In genomic region chr6:129181683-129182082, GRCm38 (mm10) we compare ENCODE assay signal across 9 mouse cellular contexts. TPM values are rescaled to one million over a fixed set of nuclear protein-coding genes. Genes with fewer than 3 reads are reported as not detected.
DNase-seq lines count a peak whose midpoint lies in the region; ATAC-seq and TF ChIP-seq lines count a peak whose summit lies in the region.
"Had no signal": no experiment of that assay in that cellular context is flagged by ENCODE, and none has a peak within 500 bp of the region (broad histone marks: within the 10 kb centered on the region; RNA-seq: fewer than 3 reads in every experiment).

No protein-coding gene starts in this region.

- TF ChIP-seq POLR2A in bone marrow, adult 2 months (IDR thresholded peaks at IDR 0.05; ENCODE audit: borderline replicate concordance, control insufficient read depth, low read depth, low read length) = peak; percentile 24; the same call in 1 of the 2 replicates

- peak overlapping the region; percentile 27 for H3K4me2 ChIP-seq in hindbrain, embryonic 15.5 days
- peak overlapping the region; percentile 35; the same call in 1 of the 2 replicates for H3K4me2 ChIP-seq in liver, embryonic 16.5 days (ENCODE audit: low read depth, low read length)

- ATAC-seq in hindbrain, embryonic 15.5 days (ENCODE audit: low FRiP score, low read depth) = no peak
- no peak for ATAC-seq in liver, embryonic 16.5 days (ENCODE audit: low read depth)

- no peaks in the 10 kb centered on the region for H3K9me3 ChIP-seq in hindbrain, embryonic 15.5 days
- no peaks in the 10 kb centered on the region for H3K9me3 ChIP-seq in liver, embryonic 16.5 days (replicated peaks; ENCODE audit: control insufficient read depth, low read length)

- no peaks in the 10 kb centered on the region for H3K36me3 ChIP-seq in hindbrain, embryonic 15.5 days
- peaks cover 5% of the 10 kb centered on the region; the same call in 1 of the 2 replicates for H3K36me3 ChIP-seq in liver, embryonic 16.5 days (ENCODE audit: control insufficient read depth, insufficient read depth)
- H3K36me3 ChIP-seq in splenic B cell, adult 2 months (ENCODE audit: control insufficient read depth, insufficient read depth, low read length, poor library complexity, severe bottlenecking) = peaks cover 28% of the 10 kb centered on the region

- intact Hi-C loops in gastrocnemius, adult 2 months (cut with DNase I) = loop anchor here (1.0 to 2.0 kb wide), 2 partner anchors 35 to 56 kb away; no protein-coding TSS in a partner anchor
- intact Hi-C loops in gastrocnemius, postnatal 36 days (cut with DNase I) = loop anchor here (1.0 to 10.0 kb wide), 4 partner anchors 36 to 287 kb away; partner anchors contain the start of gene BC035044

- H3K27me3 ChIP-seq in hindbrain, embryonic 15.5 days = no peaks in the 10 kb centered on the region
- no peaks in the 10 kb centered on the region for H3K27me3 ChIP-seq in liver, embryonic 16.5 days (ENCODE audit: control insufficient read depth, insufficient read depth, low read depth, low read length)
- no peaks in the 10 kb centered on the region for H3K27me3 ChIP-seq in splenic B cell, adult 2 months (ENCODE audit: control insufficient read depth, insufficient read depth, low read length, poor library complexity, severe bottlenecking)

- H3K4me3 ChIP-seq in gastrocnemius, adult 2 months = peak overlapping the region; percentile 90
- peak overlapping the region; percentile 83 for H3K4me3 ChIP-seq in bone marrow, adult 2 months (replicated peaks; ENCODE audit: control insufficient read depth, low read depth, low read length)
- peak overlapping the region; percentile 13 for H3K4me3 ChIP-seq in hindbrain, embryonic 15.5 days
- H3K4me3 ChIP-seq in liver, embryonic 16.5 days (ENCODE audit: low read depth, low read length) = peak overlapping the region; percentile 53

- TF ChIP-seq CTCF in gastrocnemius, adult 2 months (IDR thresholded peaks at IDR 0.05) = no peak
- no peak for TF ChIP-seq CTCF in bone marrow, adult 2 months (IDR thresholded peaks at IDR 0.05; ENCODE audit: control insufficient read depth, insufficient read depth, low read length)

- H3K4me1 ChIP-seq in bone marrow, adult 2 months (ENCODE audit: control insufficient read depth, insufficient read depth, low read length) = no peaks in the 10 kb centered on the region; the same call in 1 of the 2 replicates
- no peaks in the 10 kb centered on the region; the same call in 1 of the 2 replicates for H3K4me1 ChIP-seq in hindbrain, embryonic 15.5 days (replicated peaks)
- H3K4me1 ChIP-seq in liver, embryonic 16.5 days (ENCODE audit: control insufficient read depth, low read depth, low read length) = no peaks in the 10 kb centered on the region; the same call in 1 of the 2 replicates

- no peak overlapping the region for H3K9ac ChIP-seq in hindbrain, embryonic 15.5 days
- peak overlapping the region; percentile 5; the same call in 1 of the 2 replicates for H3K9ac ChIP-seq in liver, embryonic 16.5 days (ENCODE audit: low read depth, low read length)

- peak; percentile 63 for DNase-seq in gastrocnemius, adult 2 months
- no peak for DNase-seq in gastrocnemius, postnatal 36 days
- peak; percentile 32 for DNase-seq in splenic B cell, adult 2 months (ENCODE audit: low read depth, low spot score)
- no peak for DNase-seq in cerebellum, adult 18-20 months
- no peak for DNase-seq in layer of hippocampus, adult 11-12 months (ENCODE audit: low spot score)

- peak overlapping the region; percentile 96 for H3K27ac ChIP-seq in gastrocnemius, adult 2 months
- H3K27ac ChIP-seq in bone marrow, adult 2 months (ENCODE audit: control insufficient read depth, insufficient read depth, low read depth, low read length, poor library complexity) = peak overlapping the region; percentile 84; the same call in 1 of the 2 replicates
- no peak overlapping the region for H3K27ac ChIP-seq in hindbrain, embryonic 15.5 days (replicated peaks)
- peak overlapping the region; percentile 13; the same call in 1 of the 2 replicates for H3K27ac ChIP-seq in liver, embryonic 16.5 days (ENCODE audit: low read length)

RNA-seq across cellular contexts. Expression of gene Clec2d, which starts 1.3 kb away (rescaled TPM):
- 100 to 1,000 TPM in 1 of 2 experiments, 10 to 100 TPM in 1; 73.7 to 109 TPM for total RNA-seq in gastrocnemius, adult 2 months (2021)
- total RNA-seq in gastrocnemius, postnatal 36 days (2021) = 10 to 100 TPM; 59.3 to 69.5 TPM
- polyA plus RNA-seq in bone marrow, adult 2 months (2011; ENCODE audit: insufficient read depth, insufficient read length, low replicate concordance, missing spikeins) = 57.9 and 122 TPM in 2 replicates
- 0.12 and 0.13 TPM in 2 replicates for polyA plus RNA-seq in hindbrain, embryonic 15.5 days (2015; fragmentation: Nextera tagmentation; extraction: Ambion mirVana)
- 0.41 and 0.70 TPM in 2 replicates for polyA plus RNA-seq in liver, embryonic 16.5 days (2015; fragmentation: Nextera tagmentation; extraction: Ambion mirVana)
- polyA plus RNA-seq: neural tube, embryonic 14.5 days had no signal

Comparison
In these comparisons a context has a peak if more than half of its experiments do, and no peak if none do; other contexts are left out.
1. DNase-seq: peak in gastrocnemius, adult 2 months (single experiment) and splenic B cell, adult 2 months (single experiment); none in gastrocnemius, postnatal 36 days (0 of 2), cerebellum, adult 18-20 months (0 of 2) and layer of hippocampus, adult 11-12 months (single experiment).
2. H3K4me3 ChIP-seq: peak in every context shown above with its lines; median percentile 90 in gastrocnemius, adult 2 months; 83 in bone marrow, adult 2 months; 53 in liver, embryonic 16.5 days; 13 in hindbrain, embryonic 15.5 days.
3. RNA of gene Clec2d, which starts 1.3 kb away (polyA plus RNA-seq): 57.9 to 122 TPM in bone marrow, adult 2 months; 0.41 to 0.70 TPM in liver, embryonic 16.5 days and 0.12 to 0.13 TPM in hindbrain, embryonic 15.5 days; every median in the first group is over 10 times any median in the second.